Mouse (Mus musculus): Measurements from ENCODE around the gene Fbxo47.

- TF ChIP-seq CTCF (conservative IDR thresholded peaks at IDR 0.05; ENCODE audit: low read length) (no peak), NANOG (IDR thresholded peaks at IDR 0.05; ENCODE audit: borderline replicate concordance, low read length) (no peak), POU5F1 (IDR thresholded peaks at IDR 0.05; ENCODE audit: borderline replicate concordance, low read length) (no peak)
These were observed 6.6 kb downstream of the Fbxo47 start for GRCm38 (mm10) chr11:97877341-97877740.

All from E14TG2a.4 (cell line).